Mouse (Mus musculus) thymus, adult 2 months (tissue): Measurements from ENCODE around the gene Mn1. TPM values are rescaled to one million over a fixed set of nuclear protein-coding genes. Genes with fewer than 3 reads are reported as not detected.

Source experiments
- DNase-seq: peaks from one replicate; pipeline ENCODE4 v3.0.0; 2021
- H3K27ac ChIP-seq: fragments of 200-500 bp; 2 replicates; pipeline ENCODE4 v1.5.1; 2012; ENCODE audit warnings: low read length, control low read depth; ENCODE audit not compliant: control insufficient read depth, insufficient read depth
- H3K27me3 ChIP-seq: fragments of 200-500 bp; 2 replicates; pipeline ENCODE4 v1.6.1; 2012; ENCODE audit warnings: mild to moderate bottlenecking, low read length, moderate library complexity, mixed read lengths; ENCODE audit not compliant: control insufficient read depth, insufficient read depth
- H3K36me3 ChIP-seq: fragments of 200-500 bp; 2 replicates; pipeline ENCODE4 v1.6.1; 2012; ENCODE audit warnings: mild to moderate bottlenecking, low read length, moderate library complexity; ENCODE audit not compliant: control insufficient read depth, insufficient read depth
- H3K4me1 ChIP-seq: fragments of 200-500 bp; replicated peaks from 2 replicates; pipeline ENCODE4 v1.6.1; 2012; ENCODE audit warnings: low read length; ENCODE audit not compliant: control insufficient read depth, insufficient read depth
- H3K4me3 ChIP-seq: fragments of 200-500 bp; 2 replicates; pipeline ENCODE4 v1.5.1; 2012; ENCODE audit warnings: mild to moderate bottlenecking, low read length, control low read depth, moderate library complexity; ENCODE audit not compliant: control insufficient read depth, insufficient read depth
- CTCF ChIP-seq: fragments of 200-500 bp; IDR thresholded peaks from 2 replicates; pipeline ENCODE4 v1.5.1; 2012; ENCODE audit warnings: mild to moderate bottlenecking, control low read depth, low read length, moderate library complexity, borderline replicate concordance; ENCODE audit not compliant: control insufficient read depth, poor library complexity, insufficient read depth; ENCODE audit errors: extremely low read depth
- POLR2A ChIP-seq: fragments of 200-500 bp; IDR thresholded peaks from 2 replicates; pipeline ENCODE4 v1.6.1; 2012; ENCODE audit warnings: mild to moderate bottlenecking, low read length, control low read depth, moderate library complexity; ENCODE audit not compliant: control insufficient read depth, poor library complexity, insufficient read depth; ENCODE audit errors: extremely low read depth
- WGBS: fragments of 180-500 bp; shearing (Covaris S2); methylation state at CpG from one replicate; pipeline ENCODE4 v1.1.7; 2018; 5-methylcytosine and 5-hydroxymethylcytosine counted together
- polyA plus RNA-seq: library from polyadenylated mRNA; depleted of rRNA; stranded (reverse); fragments of >200 nt; gene quantifications from 2 replicates; pipeline ENCODE4 v1.2.3, GENCODE M21; 2012

The Mn1 gene
- polyA plus RNA-seq, 1 experiment: 3.4 TPM

DNA sequence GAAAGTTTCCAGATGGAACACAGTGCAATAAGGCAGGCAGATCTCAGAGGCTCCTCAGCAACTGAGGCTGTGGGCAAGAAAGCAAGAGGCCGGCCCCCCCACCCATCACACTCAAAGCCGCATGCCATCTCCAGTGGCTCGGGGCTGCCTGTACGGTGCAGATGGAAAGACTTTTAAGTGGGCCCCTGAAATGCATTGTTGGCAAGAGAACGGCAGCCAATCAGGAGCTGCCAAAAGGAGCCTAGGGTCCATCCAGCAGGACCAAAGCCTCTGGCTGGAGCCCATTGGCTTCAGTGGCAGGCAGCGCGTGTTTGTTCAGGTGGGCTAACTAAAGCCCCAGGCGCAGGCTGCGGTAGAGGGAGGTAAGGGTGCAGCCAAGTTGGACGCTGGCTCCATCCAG, 21.4 kb upstream of the Mn1 start:
- 94% methylated on average over 10 of the region's 10 CpGs for WGBS
- DNase-seq: no peak
- Histone ChIP-seq H3K27me3 (no peaks in the 10 kb centered on the region), H3K27ac (no peak overlapping the region), H3K36me3 (no peaks in the 10 kb centered on the region), H3K4me1 (no peaks in the 10 kb centered on the region), H3K4me3 (no peak overlapping the region)
- TF ChIP-seq CTCF (no peak), POLR2A (no peak)

DNA sequence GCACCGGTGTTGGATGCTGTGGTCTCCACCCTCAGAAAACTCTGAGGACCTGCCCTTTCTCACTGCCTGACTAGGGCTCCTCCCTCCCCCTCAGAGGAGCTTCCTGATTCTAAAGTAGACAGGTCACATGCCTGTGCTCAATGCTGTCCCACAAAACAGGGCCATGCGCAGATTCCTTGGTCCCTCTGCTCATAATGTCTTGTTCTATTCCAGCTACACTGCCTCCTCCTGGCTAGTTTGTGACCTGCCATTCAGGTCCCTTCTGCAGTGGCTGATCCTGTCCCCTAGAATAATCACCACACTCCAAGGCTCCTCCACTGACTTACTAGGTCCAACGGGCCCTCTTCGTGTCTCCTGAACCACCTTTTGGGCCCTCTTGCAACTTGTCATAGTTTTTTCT, 21.0 kb upstream of the Mn1 start:
- Histone ChIP-seq H3K36me3 (no peaks in the 10 kb centered on the region), H3K4me3 (no peak overlapping the region), H3K4me1 (no peaks in the 10 kb centered on the region), H3K27ac (no peak overlapping the region), H3K27me3 (no peaks in the 10 kb centered on the region)
- TF ChIP-seq CTCF (no peak), POLR2A (no peak)
- WGBS: 76% methylated on average over 4 of the region's 4 CpGs
- no peak for DNase-seq

DNA sequence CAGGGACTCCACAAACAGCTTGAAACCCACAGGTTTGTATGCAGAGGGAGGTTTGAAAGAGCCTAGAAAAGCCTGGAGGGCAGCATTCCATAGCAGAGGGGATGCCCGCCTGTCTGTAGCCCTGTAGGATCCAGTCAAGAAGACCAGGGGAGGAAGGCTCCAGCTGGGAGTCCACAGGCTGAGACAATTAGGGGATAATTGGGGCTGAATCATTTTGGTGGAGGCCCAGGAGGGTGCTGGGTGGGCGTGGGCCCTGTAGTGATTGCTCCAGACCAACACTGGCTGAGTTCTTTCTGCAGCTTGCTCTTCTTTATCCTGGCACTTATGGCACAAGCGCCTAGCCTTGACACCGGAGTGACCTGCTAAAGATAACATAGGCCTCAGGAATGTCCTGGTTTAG, 18.7 kb upstream of the Mn1 start:
- no peak for DNase-seq
- Histone ChIP-seq H3K4me1 (no peaks in the 10 kb centered on the region), H3K4me3 (no peak overlapping the region), H3K27ac (no peak overlapping the region), H3K36me3 (no peaks in the 10 kb centered on the region), H3K27me3 (no peaks in the 10 kb centered on the region)
- WGBS: 89% methylated on average over 4 of the region's 4 CpGs
- TF ChIP-seq CTCF (no peak), POLR2A (no peak)

DNA sequence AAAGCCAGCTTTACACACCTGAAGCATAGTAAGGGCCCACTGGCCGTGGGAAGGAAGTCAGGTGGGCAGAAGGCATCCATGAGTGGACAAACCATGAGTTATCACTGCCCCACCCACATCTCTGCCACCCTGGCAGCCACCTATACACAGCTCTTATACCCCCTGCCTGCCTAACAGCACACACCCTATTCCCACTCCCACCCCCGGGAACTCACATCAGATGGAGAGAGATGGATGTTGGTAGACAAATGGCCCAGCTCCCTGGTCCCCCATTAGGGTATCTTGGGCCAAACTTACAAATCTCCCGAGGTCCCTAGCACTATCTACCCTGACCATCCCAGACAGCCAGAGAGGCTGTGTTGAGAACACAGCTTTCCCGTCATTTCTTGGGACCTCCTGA, 17.9 kb upstream of the Mn1 start:
- no peaks in the 10 kb centered on the region for H3K4me1 ChIP-seq
- no peaks in the 10 kb centered on the region for H3K36me3 ChIP-seq

DNA sequence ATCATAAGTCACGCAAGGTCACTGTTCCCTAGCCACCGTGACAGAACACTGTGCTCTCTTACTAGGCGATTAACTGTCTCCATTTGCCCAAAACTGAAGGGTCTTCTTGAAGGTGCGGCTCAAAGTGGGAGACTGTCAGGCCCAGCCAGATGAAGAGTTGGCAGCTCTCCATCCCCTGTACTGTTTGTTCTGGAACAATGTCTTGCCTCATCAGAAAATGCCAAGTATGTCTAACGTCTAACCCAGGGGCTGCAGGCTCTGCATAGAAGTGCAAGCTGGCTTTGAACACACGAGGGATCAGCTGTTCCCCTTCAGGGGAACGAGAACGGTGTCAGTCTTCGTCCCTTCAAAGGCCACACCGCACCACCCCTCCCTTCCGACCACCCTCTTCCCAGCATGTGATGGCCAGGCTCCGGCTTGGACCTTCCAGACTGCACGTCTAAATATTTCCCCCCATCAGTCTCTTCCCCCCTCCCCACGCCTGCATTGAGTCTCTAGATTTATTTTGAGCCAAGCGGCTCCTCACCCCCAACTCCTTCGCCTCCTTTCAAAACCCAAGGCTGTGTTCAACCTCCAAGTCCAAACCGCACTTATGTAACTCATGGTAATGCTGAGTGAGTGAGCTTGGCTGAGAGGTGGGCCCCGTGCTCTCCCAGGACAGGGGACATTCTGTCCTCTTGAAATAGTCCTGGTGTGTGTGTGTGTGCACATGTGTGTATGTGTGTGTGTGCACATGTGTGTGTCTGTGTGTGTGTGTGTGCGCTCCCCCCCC, 15.1 kb upstream of the Mn1 start:
- no peaks in the 10 kb centered on the region for H3K27me3 ChIP-seq
- TF ChIP-seq POLR2A (no peak), CTCF (no peak)
- WGBS: 92% methylated on average over 19 of the region's 19 CpGs
- H3K4me3 ChIP-seq: no peak overlapping the region
- no peaks in the 10 kb centered on the region for H3K4me1 ChIP-seq
- no peak overlapping the region for H3K27ac ChIP-seq
- H3K36me3 ChIP-seq: no peaks in the 10 kb centered on the region
- no peak for DNase-seq

More for the DNA sequence above, 17.9 kb upstream of the Mn1 start:
- 84% methylated on average over 4 of the region's 4 CpGs for WGBS
- Histone ChIP-seq H3K4me3 (no peak overlapping the region), H3K27me3 (no peaks in the 10 kb centered on the region), H3K27ac (no peak overlapping the region)
- no peak for DNase-seq
- TF ChIP-seq POLR2A (no peak), CTCF (no peak)

DNA sequence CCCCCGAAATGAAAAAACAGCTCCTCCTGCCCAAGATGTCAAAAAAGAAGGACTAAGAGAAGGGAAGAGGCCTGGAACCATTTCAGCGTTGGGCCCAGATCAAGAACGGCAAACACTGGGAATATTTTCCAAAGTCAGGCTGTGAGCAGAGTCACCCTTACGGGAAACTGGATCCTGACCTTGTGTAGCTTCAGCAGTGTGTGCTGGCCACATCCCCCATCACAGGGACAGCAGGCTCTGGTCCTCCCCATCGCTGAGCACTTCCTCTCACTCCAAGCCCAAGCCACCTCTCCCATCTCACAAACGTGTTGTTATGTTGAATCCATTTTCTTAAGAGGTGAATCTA, 14.5 kb upstream of the Mn1 start:
- DNase-seq: no peak
- 89% methylated on average over 6 of the region's 6 CpGs for WGBS
- TF ChIP-seq CTCF: no peak
- TF ChIP-seq POLR2A: no peak
- Histone ChIP-seq H3K4me1 (no peaks in the 10 kb centered on the region), H3K4me3 (no peak overlapping the region), H3K27ac (no peak overlapping the region), H3K36me3 (no peaks in the 10 kb centered on the region), H3K27me3 (no peaks in the 10 kb centered on the region)

DNA sequence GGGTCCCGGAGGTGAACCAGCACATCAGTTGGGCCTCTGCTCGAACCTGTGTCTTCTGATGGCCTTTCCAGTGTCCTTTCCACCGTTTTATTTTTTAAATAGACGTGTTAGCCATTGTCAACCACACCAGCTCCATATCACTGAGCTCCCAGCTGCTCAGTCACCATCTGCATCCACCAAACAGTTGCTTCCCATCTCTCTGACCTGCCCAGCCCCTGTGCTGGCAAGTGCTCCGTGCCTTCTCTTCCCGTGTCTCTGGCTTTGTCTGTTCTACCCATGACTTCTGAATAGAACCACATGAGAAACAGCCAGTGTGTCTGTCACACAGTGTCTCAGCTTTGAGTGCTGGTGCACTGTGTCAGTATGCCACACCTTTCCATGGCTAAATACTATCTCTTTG, 12.4 kb upstream of the Mn1 start:
- Histone ChIP-seq H3K4me1 (no peaks in the 10 kb centered on the region), H3K27me3 (no peaks in the 10 kb centered on the region), H3K36me3 (no peaks in the 10 kb centered on the region), H3K4me3 (no peak overlapping the region), H3K27ac (no peak overlapping the region)
- DNase-seq: no peak
- no peak for TF ChIP-seq CTCF
- no peak for TF ChIP-seq POLR2A
- 90% methylated on average over 6 of the region's 6 CpGs for WGBS
